Mouse (Mus musculus) MEL (cell line): Measurements from ENCODE around the gene Rhox3h.

ENCODE experiments used
- CHD2 ChIP-seq: IDR thresholded peaks from 2 replicates; pipeline ENCODE4 v1.6.1; 2011; ENCODE audit warnings: low read length, improper control_type of control experiment
- CTCF ChIP-seq, 3 experiments: IDR thresholded peaks in 2 of 3; conservative IDR thresholded peaks in 1 of 3; 2 replicates each; pipeline ENCODE4 v1.5.1; 2011 to 2012; ENCODE audit warnings: low read length in 3 of 3, low read depth in 2 of 3, mild to moderate bottlenecking in 2 of 3, improper control_type of control experiment in 1 of 3, inconsistent platforms in 1 of 3, mixed read lengths in 1 of 3, moderate library complexity in 1 of 3; ENCODE audit not compliant: control insufficient read depth in 1 of 3, insufficient read depth in 1 of 3, poor library complexity in 1 of 3, severe bottlenecking in 1 of 3
- ETS1 ChIP-seq: IDR thresholded peaks from 2 replicates; pipeline ENCODE4 v1.6.1; 2012; ENCODE audit warnings: low read depth, mild to moderate bottlenecking, inconsistent platforms, low read length, improper control_type of control experiment, moderate library complexity
- GABPA ChIP-seq: IDR thresholded peaks from 2 replicates; pipeline ENCODE4 v1.6.1; 2012; ENCODE audit warnings: low read depth, mild to moderate bottlenecking, inconsistent platforms, low read length, improper control_type of control experiment, moderate library complexity
- GATA1 ChIP-seq: IDR thresholded peaks from 2 replicates; pipeline ENCODE4 v1.6.1; 2011; ENCODE audit warnings: low read depth, low read length, improper control_type of control experiment
- HCFC1 ChIP-seq: IDR thresholded peaks from 2 replicates; pipeline ENCODE4 v1.6.1; 2012; ENCODE audit warnings: low read depth, mild to moderate bottlenecking, inconsistent platforms, low read length, improper control_type of control experiment, moderate library complexity
- MAFK ChIP-seq: IDR thresholded peaks from 2 replicates; pipeline ENCODE4 v1.6.1; 2011; ENCODE audit warnings: low read depth, mild to moderate bottlenecking, low read length, improper control_type of control experiment, borderline replicate concordance
- MAX ChIP-seq: IDR thresholded peaks from 2 replicates; pipeline ENCODE4 v1.6.1; 2011; ENCODE audit warnings: low read length, improper control_type of control experiment
- NRF1 ChIP-seq: IDR thresholded peaks from 2 replicates; pipeline ENCODE4 v1.6.1; 2014; ENCODE audit warnings: low read depth, mild to moderate bottlenecking, inconsistent platforms, low read length, improper control_type of control experiment, moderate library complexity; ENCODE audit not compliant: poor library complexity, insufficient read depth, severe bottlenecking
- POLR2A ChIP-seq, 2 experiments: IDR thresholded peaks; 2 replicates each; pipeline ENCODE4 v1.6.1; 2011 to 2012; ENCODE audit warnings: low read length in 2 of 2, mild to moderate bottlenecking in 2 of 2, control low read depth in 1 of 2, improper control_type of control experiment in 1 of 2, low read depth in 1 of 2, moderate library complexity in 1 of 2; ENCODE audit not compliant: control insufficient read depth in 1 of 2, insufficient read depth in 1 of 2, poor library complexity in 1 of 2
- SMC3 ChIP-seq: IDR thresholded peaks from 2 replicates; pipeline ENCODE4 v1.6.1; 2011; ENCODE audit warnings: low read depth, low read length, improper control_type of control experiment
- USF1 ChIP-seq: IDR thresholded peaks from 2 replicates; pipeline ENCODE4 v1.6.1; 2014; ENCODE audit warnings: low read depth, mild to moderate bottlenecking, inconsistent platforms, low read length, improper control_type of control experiment, moderate library complexity
- ZC3H11A ChIP-seq: IDR thresholded peaks from 2 replicates; pipeline ENCODE4 v1.6.1; 2012; ENCODE audit warnings: low read depth, mild to moderate bottlenecking, inconsistent platforms, low read length, improper control_type of control experiment
- ZNF384 ChIP-seq: IDR thresholded peaks from 2 replicates; pipeline ENCODE4 v1.6.1; 2012; ENCODE audit warnings: low read depth, mild to moderate bottlenecking, inconsistent platforms, low read length, improper control_type of control experiment

DNA sequence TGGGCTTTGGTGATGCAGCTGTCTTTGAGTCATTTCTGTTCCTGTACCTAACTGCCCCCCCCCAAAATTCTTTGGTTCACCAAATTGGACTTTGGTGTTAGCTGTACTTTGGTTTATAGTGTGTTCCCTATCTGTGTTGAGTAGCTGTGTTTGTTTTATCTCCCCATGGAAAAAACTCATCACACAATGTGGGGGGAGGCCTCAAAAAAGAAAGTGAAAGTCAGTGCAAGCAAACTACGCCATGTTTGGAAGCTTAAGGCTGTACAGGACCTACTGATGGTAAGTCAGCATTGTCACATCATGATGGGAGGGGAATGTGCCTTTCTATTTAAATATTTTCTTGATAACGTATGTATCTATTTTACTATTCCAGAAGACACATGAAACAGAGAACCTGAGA, 23.7 kb upstream of the Rhox3h start:
- TF ChIP-seq POLR2A (IDR thresholded peaks at IDR 0.05; ENCODE audit: control insufficient read depth in 1 of 2, insufficient read depth in 1 of 2, low read depth in 1 of 2, low read length in 2 of 2, poor library complexity in 1 of 2) (no peak), ZC3H11A (no peak), ETS1 (no peak), MAX (no peak), NRF1 (no peak), CTCF (IDR thresholded peaks at IDR 0.05 in 2 of 3, conservative IDR thresholded peaks at IDR 0.05 in 1 of 3; ENCODE audit: control insufficient read depth in 1 of 3, insufficient read depth in 1 of 3, low read depth in 2 of 3, low read length in 3 of 3, poor library complexity in 1 of 3, severe bottlenecking in 1 of 3) (no peak), GABPA (no peak), CHD2 (no peak), ZNF384 (no peak), MAFK (no peak), GATA1 (no peak), HCFC1 (no peak), SMC3 (no peak), USF1 (no peak)
